ENCODE assay signal across 13 mouse cellular contexts in genomic region chr1:20306116-20306515, GRCm38 (mm10).
A peak's percentile ranks its signal among the peaks of the same experiment; 100 is the strongest.
DNase-seq lines count a peak whose midpoint lies in the region; ATAC-seq and TF ChIP-seq lines count a peak whose summit lies in the region.
"Had no signal": no experiment of that assay in that cellular context is flagged by ENCODE, and none has a peak within 500 bp of the region (broad histone marks: within the 10 kb centered on the region; RNA-seq: fewer than 3 reads in every experiment).

No protein-coding gene starts in this region.

- peak; percentile 64 for ATAC-seq in frontal cortex, adult (ENCODE audit: low TSS enrichment)
- no peak for ATAC-seq in megakaryocyte-erythroid progenitor cell, adult 5-6 weeks (replicated peaks; ENCODE audit: low FRiP score, low TSS enrichment, poor library complexity, severe bottlenecking)
- ATAC-seq: intestine, embryonic 16.5 days had no signal

- TF ChIP-seq CTCF in left cerebral cortex, adult 2 months (IDR thresholded peaks at IDR 0.05), result peak; percentile 20

- intact Hi-C loops in left cerebral cortex, adult 2 months (cut with DNase I), result loop anchor here (5.0 kb wide), 1 partner anchor 1099 kb away; the partner anchor contains the start of gene Tfap2b

- H3K4me3 ChIP-seq in left cerebral cortex, adult 2 months, result no peak overlapping the region
- H3K4me3 ChIP-seq: limb, embryonic 15.5 days had no signal

- DNase-seq in frontal cortex, postnatal 25 days (ENCODE audit: low spot score in 2 of 2), result no peak
- DNase-seq in left cerebral cortex, adult 2 months (ENCODE audit: extremely low spot score in 1 of 2, low spot score in 2 of 2), result no peak
- DNase-seq in left cerebral cortex, adult 18-20 months (ENCODE audit: low spot score in 2 of 2), result no peak
- peak; percentile 4 for DNase-seq in 416B (ENCODE audit: low read depth)
- peak; percentile 27 for DNase-seq in embryo, embryonic 9.5 days (ENCODE audit: extremely low spot score)
- DNase-seq in testis, postnatal 14 days (ENCODE audit: low spot score), result no peak
- DNase-seq: cerebellum, adult 9-10 months; heart, adult 11 months; right cerebral cortex, postnatal 4 days had no signal

- no peak overlapping the region for H3K27ac ChIP-seq in left cerebral cortex, adult 2 months
- H3K27ac ChIP-seq: limb, embryonic 15.5 days had no signal

Comparison
In these comparisons a context has a peak if more than half of its experiments do, and no peak if none do; other contexts are left out.
1. DNase-seq: peak in 416B (single experiment) and embryo, embryonic 9.5 days (single experiment); none in frontal cortex, postnatal 25 days (0 of 2), left cerebral cortex, adult 2 months (0 of 2), left cerebral cortex, adult 18-20 months (0 of 2) and testis, postnatal 14 days (single experiment).